In the genomic region with DNA sequence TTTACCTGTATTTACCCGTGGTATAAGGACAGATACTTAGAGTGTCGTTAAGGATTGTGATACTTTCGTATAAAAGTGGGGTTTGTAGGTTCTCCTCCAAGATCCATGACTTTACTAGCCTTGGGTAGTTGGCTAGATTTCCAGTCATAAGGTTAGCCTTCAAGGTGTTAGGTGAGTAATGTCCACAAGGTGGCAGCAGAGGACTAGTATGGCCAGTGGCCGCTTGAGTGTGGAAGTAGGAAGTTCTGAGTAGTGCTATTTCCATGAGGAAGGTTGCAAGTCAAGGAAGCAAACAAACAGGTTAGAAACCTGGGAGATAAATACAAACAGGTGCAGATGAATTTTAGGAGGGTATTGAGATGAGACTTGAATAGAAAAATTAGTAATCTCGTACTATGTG, we compare ENCODE assay signal across 8 mouse cellular contexts.
DNase-seq lines count a peak whose midpoint lies in the region; ATAC-seq and TF ChIP-seq lines count a peak whose summit lies in the region.

No protein-coding gene starts in this region.

- no peaks in the 10 kb centered on the region for H3K36me3 ChIP-seq in G1E (replicated peaks)
- no peaks in the 10 kb centered on the region for H3K36me3 ChIP-seq in forebrain, embryonic 14.5 days (ENCODE audit: control insufficient read depth, insufficient read depth, low read length)

- no peak overlapping the region for H3K4me3 ChIP-seq in G1E (ENCODE audit: low read depth, low read length)
- no peak overlapping the region for H3K4me3 ChIP-seq in forebrain, embryonic 14.5 days (ENCODE audit: low read depth, low read length)
- no peak overlapping the region for H3K4me3 ChIP-seq in lung, adult 2 months (replicated peaks; ENCODE audit: extremely low read depth, low read depth, low read length)

- peak; percentile 31 for DNase-seq in G1E (ENCODE audit: low spot score)
- peak; percentile 63 for DNase-seq in cerebellum, adult 11 months
- peak; percentile 91 for DNase-seq in forebrain, embryonic 14.5 days (ENCODE audit: low spot score)
- peak; percentile 49 to 62 for DNase-seq in heart, postnatal 36 days
- peak; percentile 84 for DNase-seq in layer of hippocampus, adult 11-12 months (ENCODE audit: low spot score)
- DNase-seq in lung, adult 2 months = peak; percentile 38
- peak; percentile 19 for DNase-seq in ovary, adult 18-20 months (ENCODE audit: low spot score)
- DNase-seq in thymus, postnatal 36 days = peak; percentile 10 to 32

- peak overlapping the region; percentile 43; the same call in 1 of the 2 replicates for H3K4me2 ChIP-seq in forebrain, embryonic 14.5 days (ENCODE audit: low read length)

- no peaks in the 10 kb centered on the region for H3K27me3 ChIP-seq in G1E (ENCODE audit: insufficient read depth, low read length)
- no peaks in the 10 kb centered on the region for H3K27me3 ChIP-seq in forebrain, embryonic 14.5 days (replicated peaks; ENCODE audit: control insufficient read depth, insufficient read depth, low read length)

- no peak overlapping the region for H3K27ac ChIP-seq in forebrain, embryonic 14.5 days (ENCODE audit: low read depth, low read length)

- peak; percentile 53 for TF ChIP-seq CTCF in G1E (IDR thresholded peaks at IDR 0.05; ENCODE audit: low read depth, low read length)
- peak; percentile 61; the same call in 1 of the 2 replicates for TF ChIP-seq CTCF in lung, adult 2 months (IDR thresholded peaks at IDR 0.05; ENCODE audit: insufficient read depth, low read length)

- intact Hi-C loops in heart, postnatal 36 days (cut with DNase I) = no loop called here

- no peaks in the 10 kb centered on the region for H3K4me1 ChIP-seq in G1E (ENCODE audit: insufficient read depth, low read depth, low read length)
- H3K4me1 ChIP-seq in forebrain, embryonic 14.5 days (ENCODE audit: control insufficient read depth, insufficient read depth, low read length) = peaks cover 8% of the 10 kb centered on the region
- H3K4me1 ChIP-seq in lung, adult 2 months (ENCODE audit: control insufficient read depth, insufficient read depth, low read length) = peaks cover 4% of the 10 kb centered on the region; the same call in 1 of the 2 replicates

- no peaks in the 10 kb centered on the region for H3K9me3 ChIP-seq in G1E (replicated peaks)
- no peaks in the 10 kb centered on the region for H3K9me3 ChIP-seq in forebrain, embryonic 14.5 days (replicated peaks; ENCODE audit: control insufficient read depth, low read length)

- no peak overlapping the region for H3K9ac ChIP-seq in forebrain, embryonic 14.5 days (ENCODE audit: low read length)

- TF ChIP-seq POLR2A in lung, adult 2 months (IDR thresholded peaks at IDR 0.05; ENCODE audit: borderline replicate concordance, extremely low read depth, low read depth, low read length) = no peak

- ATAC-seq in G1E (ENCODE audit: extremely low read depth, insufficient number of reproducible peaks, low FRiP score, poor library complexity, severe bottlenecking) = peak; percentile 81
- peak; percentile 79 for ATAC-seq in forebrain, embryonic 14.5 days

- WGBS in forebrain, embryonic 14.5 days = 7% methylated on average over 5 of the region's 5 CpGs
- WGBS in lung, adult 2 months = 4% methylated on average over 5 of the region's 5 CpGs

Comparison
In these comparisons a context has a peak if more than half of its experiments do, and no peak if none do; other contexts are left out.
1. DNase-seq: peak in every context shown above with its lines; median percentile 91 in forebrain, embryonic 14.5 days; 84 in layer of hippocampus, adult 11-12 months; 63 in cerebellum, adult 11 months; 56 in heart, postnatal 36 days; 38 in lung, adult 2 months; 31 in G1E; 21 in thymus, postnatal 36 days; 19 in ovary, adult 18-20 months.